Mouse (Mus musculus) myocyte (in vitro differentiated cells): Measurements from ENCODE around the gene 1700025G04Rik.

Source experiments
- MYOD1 ChIP-seq, 3 experiments: IDR thresholded peaks; one replicate each; pipeline ENCODE4 v1.6.1; 2011; ENCODE audit warnings: control low read depth in 2 of 3, low read depth in 2 of 3, mild to moderate bottlenecking in 2 of 3, moderate library complexity in 1 of 3; ENCODE audit not compliant: insufficient read length in 2 of 3, control insufficient read depth in 1 of 3
- POLR2A ChIP-seq: IDR thresholded peaks from one replicate; pipeline ENCODE4 v1.6.1; 2011; ENCODE audit warnings: low read depth, mild to moderate bottlenecking, control low read depth, moderate library complexity; ENCODE audit not compliant: insufficient read length
- POLR2AphosphoS2 ChIP-seq: IDR thresholded peaks from one replicate; pipeline ENCODE4 v1.6.1; 2011; ENCODE audit warnings: low read depth, control low read depth; ENCODE audit not compliant: insufficient read length

GRCm38 (mm10) chr1:151880731-151881130, 209.2 kb downstream of the 1700025G04Rik start:
- TF ChIP-seq POLR2AphosphoS2 = no peak
- no peak for TF ChIP-seq MYOD1 (IDR thresholded peaks at IDR 0.05; ENCODE audit: control insufficient read depth in 1 of 3, insufficient read length in 2 of 3, low read depth in 2 of 3)
- TF ChIP-seq POLR2A = no peak
